Mouse (Mus musculus): ENCODE data around the gene Eomes.

GRCm38 (mm10) chr9:118476766-118477271, 1.2 kb upstream of the Eomes start:
- TF ChIP-seq POLR2A (IDR thresholded peaks at IDR 0.05; ENCODE audit: extremely low read depth, insufficient read depth, low read length) (no peak), CTCF (IDR thresholded peaks at IDR 0.05; ENCODE audit: low read depth, low read length) (no peak)
